Mouse (Mus musculus): Measurements from ENCODE around the gene Atf5. TPM values are rescaled to one million over a fixed set of nuclear protein-coding genes. Genes with fewer than 3 reads are reported as not detected.

The Atf5 gene
- polyA plus RNA-seq (2012; fragmentation: generic; extraction: Trizol): 100 to 1,000 TPM; 139 to 293 TPM

DNA sequence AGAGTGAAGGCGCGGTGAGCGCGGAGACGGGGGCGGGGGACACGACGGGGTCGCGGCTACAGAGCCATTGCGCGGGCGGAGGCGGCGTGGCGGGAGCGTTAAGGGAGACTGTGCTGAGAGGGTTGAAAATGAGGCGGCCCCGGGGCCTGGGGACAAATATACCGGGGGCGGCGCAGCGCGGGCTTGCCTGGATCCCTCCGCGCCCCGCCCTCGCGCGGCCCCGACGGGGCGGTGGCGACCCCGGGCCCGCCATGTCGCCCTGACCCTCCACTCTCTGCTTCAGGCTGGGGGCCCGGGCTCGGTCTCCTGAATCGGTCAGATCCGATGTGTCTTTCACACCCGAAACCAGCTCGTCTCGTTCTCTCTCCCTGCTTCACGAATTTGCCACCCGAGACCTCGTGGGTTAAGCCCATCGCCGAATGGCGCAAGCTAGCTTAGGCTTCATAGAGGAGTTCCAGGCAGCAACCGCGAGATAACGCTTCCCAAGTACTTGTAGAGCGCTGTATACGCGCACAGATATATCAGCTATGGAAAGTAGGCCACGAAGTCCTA lies at the start of gene Atf5:
Atf5 (minus strand) TSS at position 189 of the 552 bp plus-strand sequence.

DNA sequence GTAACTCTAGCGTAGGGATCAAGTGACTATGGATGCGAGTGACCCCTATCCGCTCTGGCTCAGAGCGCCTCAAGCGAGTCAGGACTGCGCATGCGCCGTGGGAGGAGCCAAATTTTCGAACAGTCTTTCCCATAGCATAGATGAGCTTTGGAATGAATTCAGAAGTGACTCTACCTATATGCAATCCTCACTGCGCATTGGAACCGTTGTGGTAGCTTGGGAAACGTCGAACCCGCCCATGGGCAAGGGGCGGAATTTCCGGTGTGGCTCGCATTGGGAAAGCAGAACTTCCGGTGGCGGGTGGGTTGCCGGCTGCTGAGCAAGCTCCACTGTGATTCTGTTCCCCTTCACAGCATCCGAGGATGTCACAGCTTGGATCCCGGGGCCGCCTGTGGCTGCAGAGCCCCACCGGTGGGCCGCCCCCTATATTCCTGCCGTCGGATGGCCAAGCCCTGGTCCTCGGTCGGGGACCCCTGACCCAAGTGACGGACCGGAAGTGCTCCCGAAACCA lies 40.6 kb upstream of the Atf5 start, which contains the start of gene Pnkp:
Pnkp (plus strand) TSS at position 98 of the 511 bp plus-strand sequence.

DNA sequence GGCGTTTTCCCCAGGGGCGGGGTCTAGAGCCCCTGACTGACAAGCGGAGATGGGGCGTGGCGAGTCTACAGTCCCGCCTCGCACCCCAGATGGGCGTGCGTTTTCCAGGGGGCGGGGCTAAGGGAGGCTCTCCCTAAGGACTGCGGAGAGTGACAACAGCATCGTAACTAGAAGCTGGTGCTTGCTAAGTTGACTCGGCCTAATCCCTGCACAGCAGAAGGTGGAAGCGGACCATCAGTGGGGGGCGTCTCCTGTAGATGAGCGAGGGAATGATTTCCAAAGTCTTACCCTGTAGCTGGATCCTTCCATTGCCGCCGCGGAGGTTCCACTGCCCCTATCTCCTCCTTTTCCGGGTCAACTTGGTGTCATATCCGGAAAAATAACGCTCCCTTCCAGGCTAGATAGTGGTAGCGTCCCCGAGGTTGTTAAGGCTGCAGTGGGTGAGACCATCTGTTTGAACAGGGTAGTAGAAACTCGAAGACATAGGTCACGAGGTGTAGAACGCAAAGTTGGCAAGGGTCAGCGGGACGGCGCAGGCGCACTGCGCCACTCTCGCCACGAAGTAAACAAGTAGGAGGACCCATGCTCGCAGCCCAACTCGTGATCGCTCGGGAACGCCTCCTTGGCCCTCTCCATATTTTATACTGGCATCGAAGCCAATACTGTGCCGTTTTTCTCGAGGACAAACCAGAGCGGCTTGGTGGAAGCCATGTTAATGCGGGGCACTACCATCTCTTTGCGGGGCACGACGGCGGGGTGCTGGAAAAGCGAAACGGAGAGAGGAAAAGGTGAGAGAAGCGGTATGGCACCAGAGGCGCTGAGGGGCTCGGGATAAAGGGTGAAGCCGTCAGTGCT lies 32.3 kb upstream of the Atf5 start, which contains the start of the genes Akt1s1 and Tbc1d17:
Akt1s1 (plus strand) TSS at position 431 of the 855 bp plus-strand sequence.
Tbc1d17 (minus strand) TSS at position 519 of the 855 bp plus-strand sequence.

DNA sequence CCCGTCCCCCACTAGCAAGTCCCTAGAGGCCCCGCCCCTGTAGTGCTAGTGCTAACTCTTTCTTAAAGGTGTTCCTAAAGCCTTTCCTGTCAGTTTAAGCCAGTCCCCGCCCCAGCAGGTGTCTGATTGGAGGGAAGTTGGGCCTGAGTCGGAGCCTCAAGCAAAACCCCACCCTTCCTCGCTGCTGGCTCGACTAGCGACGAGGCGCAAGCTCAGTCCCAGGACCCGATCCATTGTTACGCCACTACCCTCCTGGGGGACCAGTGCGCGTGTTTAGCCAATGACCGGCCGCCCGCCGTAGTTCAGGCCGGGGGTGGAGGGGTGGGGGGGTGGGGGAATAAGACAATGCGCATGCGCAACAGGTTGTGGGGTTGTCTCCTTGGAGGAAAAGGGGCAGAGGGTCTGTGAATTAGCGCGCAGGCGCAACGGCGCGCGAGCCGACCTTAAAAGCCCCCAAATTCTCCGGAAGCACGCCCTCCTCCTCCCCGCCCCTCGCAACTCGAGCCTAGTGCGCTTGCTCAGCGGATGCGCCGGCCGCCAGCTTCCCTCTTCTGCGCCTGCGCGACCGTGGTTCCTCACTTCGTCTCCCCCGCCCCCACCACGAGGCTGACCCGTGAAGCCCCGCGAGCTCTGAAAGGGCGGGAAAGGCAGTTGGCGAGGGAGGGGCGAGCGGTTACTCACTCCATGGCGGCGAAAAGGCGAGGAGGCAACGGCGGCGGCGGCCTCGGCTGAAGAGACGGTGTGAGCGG lies 563 bp downstream of the Atf5 start, which contains the start of the genes Nup62 and Il4i1:
Nup62 (plus strand) TSS at position 368 of the 749 bp plus-strand sequence.
Il4i1 (plus strand) TSS at position 667 of the 749 bp plus-strand sequence.

Other genes with a start within 250 kb of the Atf5 start
- gene Napsa, start 244.3 kb downstream of the Atf5 start, polyA plus RNA-seq (2012; fragmentation: generic; extraction: Trizol): under 1 TPM; 0.05 to 0.11 TPM
- under 1 TPM in 1 of 2 experiments, not detected in 1; 0.01 TPM for gene Kcnc3, start 226.0 kb downstream of the Atf5 start, polyA plus RNA-seq (2012; fragmentation: generic; extraction: Trizol)
- gene Myh14, start 145.8 kb downstream of the Atf5 start, polyA plus RNA-seq (2012; fragmentation: generic; extraction: Trizol): under 1 TPM in 1 of 2 experiments, not detected in 1; 0.02 TPM
- not detected for gene Izumo2, start 107.9 kb downstream of the Atf5 start, polyA plus RNA-seq (2012; fragmentation: generic; extraction: Trizol)
- gene Vrk3, start 68.2 kb downstream of the Atf5 start, polyA plus RNA-seq (2012; fragmentation: generic; extraction: Trizol): 10 to 100 TPM; 18.9 to 34.2 TPM
- under 1 TPM; 0.05 to 0.45 TPM for gene Zfp473, start 65.6 kb downstream of the Atf5 start, polyA plus RNA-seq (2012; fragmentation: generic; extraction: Trizol)
- gene Nup62, start 570 bp downstream of the Atf5 start, polyA plus RNA-seq (2012; fragmentation: generic; extraction: Trizol): 10 to 100 TPM; 38.6 to 53.4 TPM
- 1 to 10 TPM in 1 of 2 experiments, under 1 TPM in 1; 0.55 to 3.7 TPM for gene Il4i1, start 271 bp downstream of the Atf5 start, polyA plus RNA-seq (2012; fragmentation: generic; extraction: Trizol)
- gene Akt1s1, start 32.3 kb upstream of the Atf5 start, polyA plus RNA-seq (2012; fragmentation: generic; extraction: Trizol): 100 to 1,000 TPM; 148 to 208 TPM
- gene Tbc1d17, start 32.4 kb upstream of the Atf5 start, polyA plus RNA-seq (2012; fragmentation: generic; extraction: Trizol): 10 to 100 TPM; 52.9 to 61.3 TPM
- 10 to 100 TPM; 26.9 to 30.8 TPM for gene Pnkp, start 40.5 kb upstream of the Atf5 start, polyA plus RNA-seq (2012; fragmentation: generic; extraction: Trizol)
- gene Ptov1, start 53.1 kb upstream of the Atf5 start, polyA plus RNA-seq (2012; fragmentation: generic; extraction: Trizol): 100 to 1,000 TPM; 265 to 602 TPM
- gene Med25, start 76.1 kb upstream of the Atf5 start, polyA plus RNA-seq (2012; fragmentation: generic; extraction: Trizol): 10 to 100 TPM; 52.4 to 67.0 TPM
- gene Fuz, start 79.4 kb upstream of the Atf5 start, polyA plus RNA-seq (2012; fragmentation: generic; extraction: Trizol): 10 to 100 TPM; 12.7 to 23.2 TPM
- 10 to 100 TPM; 68.5 to 88.3 TPM for gene Ap2a1, start 112.8 kb upstream of the Atf5 start, polyA plus RNA-seq (2012; fragmentation: generic; extraction: Trizol)
- gene Tsks, start 126.5 kb upstream of the Atf5 start, polyA plus RNA-seq (2012; fragmentation: generic; extraction: Trizol): under 1 TPM in 1 of 2 experiments, not detected in 1; 0.28 TPM
- gene Cpt1c, start 158.2 kb upstream of the Atf5 start, polyA plus RNA-seq (2012; fragmentation: generic; extraction: Trizol): 10 to 100 TPM; 18.8 to 57.8 TPM
- 100 to 1,000 TPM; 400 to 521 TPM for gene Prmt1, start 169.9 kb upstream of the Atf5 start, polyA plus RNA-seq (2012; fragmentation: generic; extraction: Trizol)
- gene Irf3, start 181.0 kb upstream of the Atf5 start, polyA plus RNA-seq (2012; fragmentation: generic; extraction: Trizol): 10 to 100 TPM; 48.6 to 59.4 TPM
- gene Bcl2l12, start 182.1 kb upstream of the Atf5 start, polyA plus RNA-seq (2012; fragmentation: generic; extraction: Trizol): 10 to 100 TPM in 1 of 2 experiments, 1 to 10 TPM in 1; 7.7 to 25.0 TPM
- gene Scaf1, start 199.7 kb upstream of the Atf5 start, polyA plus RNA-seq (2012; fragmentation: generic; extraction: Trizol): 10 to 100 TPM; 40.4 to 82.2 TPM
- 100 to 1,000 TPM; 124 to 245 TPM for gene Rras, start 201.3 kb upstream of the Atf5 start, polyA plus RNA-seq (2012; fragmentation: generic; extraction: Trizol)
- gene Prr12, start 236.2 kb upstream of the Atf5 start, polyA plus RNA-seq (2012; fragmentation: generic; extraction: Trizol): 10 to 100 TPM; 15.5 to 50.5 TPM
- gene Nosip, start 245.8 kb upstream of the Atf5 start, polyA plus RNA-seq (2012; fragmentation: generic; extraction: Trizol): 10 to 100 TPM; 70.7 to 93.8 TPM
- 10 to 100 TPM; 15.9 to 50.5 TPM for gene Prrg2, start 246.0 kb upstream of the Atf5 start, polyA plus RNA-seq (2012; fragmentation: generic; extraction: Trizol)